Mouse (Mus musculus) G1E (cell line): ENCODE results near the gene Itga9. TPM values are rescaled to one million over a fixed set of nuclear protein-coding genes. Genes with fewer than 3 reads are reported as not detected.

ENCODE experiments used
- ATAC-seq: 2 replicates; pipeline ENCODE4 v1.8.0; 2016; ENCODE audit warnings: mild to moderate bottlenecking; ENCODE audit not compliant: insufficient number of reproducible peaks, poor library complexity, low FRiP score, severe bottlenecking; ENCODE audit errors: extremely low read depth
- DNase-seq: peaks from one replicate; pipeline ENCODE4 v3.0.0; 2012; ENCODE audit warnings: low spot score
- H3K27me3 ChIP-seq: 2 replicates; pipeline ENCODE4 v1.6.1; 2012; ENCODE audit warnings: mild to moderate bottlenecking, low read length, inconsistent platforms; ENCODE audit not compliant: insufficient read depth
- H3K36me3 ChIP-seq: replicated peaks from 2 replicates; pipeline ENCODE3; 2012; ENCODE audit warnings: mild to moderate bottlenecking, inconsistent platforms
- H3K4me1 ChIP-seq: 2 replicates; pipeline ENCODE4 v1.6.1; 2012; ENCODE audit warnings: low read depth, low read length, inconsistent platforms, mixed read lengths; ENCODE audit not compliant: insufficient read depth
- H3K4me3 ChIP-seq: 2 replicates; pipeline ENCODE4 v1.5.1; 2012; ENCODE audit warnings: low read depth, mild to moderate bottlenecking, inconsistent platforms, low read length, moderate library complexity, mixed read lengths
- H3K9me3 ChIP-seq: replicated peaks from 2 replicates; pipeline ENCODE4 v1.6.1; 2012; ENCODE audit warnings: inconsistent platforms
- CTCF ChIP-seq: IDR thresholded peaks from 2 replicates; pipeline ENCODE4 v1.5.1; 2012; ENCODE audit warnings: low read depth, low read length, inconsistent platforms, mixed read lengths
- GATA1 ChIP-seq: IDR thresholded peaks from 2 replicates; pipeline ENCODE4 v1.6.1; 2012; ENCODE audit warnings: borderline replicate concordance, low read length, inconsistent platforms, mixed read lengths
- GATA2 ChIP-seq: IDR thresholded peaks from 2 replicates; pipeline ENCODE4 v1.6.1; 2012; ENCODE audit warnings: low read depth, low read length, inconsistent platforms, borderline replicate concordance
- POLR2AphosphoS5 ChIP-seq: IDR thresholded peaks from 2 replicates; pipeline ENCODE4 v1.6.1; 2012; ENCODE audit warnings: low read depth, low read length, inconsistent platforms; ENCODE audit not compliant: insufficient replicate concordance
- TAL1 ChIP-seq: conservative IDR thresholded peaks from 2 replicates; pipeline ENCODE4 v1.6.1; 2012; ENCODE audit warnings: low read depth, low read length, inconsistent platforms, mixed read lengths
- polyA plus RNA-seq: library from polyadenylated mRNA; stranded (reverse); fragments of >175 nt; gene quantifications from 2 replicates; pipeline ENCODE4 v1.2.3, GENCODE M21; 2012
- total RNA-seq, 2 experiments: library from RNA; stranded (forward) in 1 of 2; stranded (reverse) in 1 of 2; fragments of 200-1000 nt in 1 of 2; fragments of >200 nt in 1 of 2; fragmentation: Nextera tagmentation in 1 of 2; gene quantifications; 2 replicates each; pipeline ENCODE4 v1.2.3; 2014 to 2017

Gene Itga9
- total and polyA plus RNA-seq, 3 experiments, result 0.11 TPM; not detected in 2

GRCm38 (mm10) chr9:118900677-118901076 lies 294.2 kb downstream of the Itga9 start:
- no peaks in the 10 kb centered on the region for H3K36me3 ChIP-seq
- DNase-seq, result no peak
- peaks cover 73% of the 10 kb centered on the region for H3K9me3 ChIP-seq
- TF ChIP-seq TAL1 (no peak), GATA1 (no peak)
- no peaks in the 10 kb centered on the region for H3K4me1 ChIP-seq
- H3K27me3 ChIP-seq, result no peaks in the 10 kb centered on the region
- H3K4me3 ChIP-seq, result no peak overlapping the region
- ATAC-seq, result no peak

DNA sequence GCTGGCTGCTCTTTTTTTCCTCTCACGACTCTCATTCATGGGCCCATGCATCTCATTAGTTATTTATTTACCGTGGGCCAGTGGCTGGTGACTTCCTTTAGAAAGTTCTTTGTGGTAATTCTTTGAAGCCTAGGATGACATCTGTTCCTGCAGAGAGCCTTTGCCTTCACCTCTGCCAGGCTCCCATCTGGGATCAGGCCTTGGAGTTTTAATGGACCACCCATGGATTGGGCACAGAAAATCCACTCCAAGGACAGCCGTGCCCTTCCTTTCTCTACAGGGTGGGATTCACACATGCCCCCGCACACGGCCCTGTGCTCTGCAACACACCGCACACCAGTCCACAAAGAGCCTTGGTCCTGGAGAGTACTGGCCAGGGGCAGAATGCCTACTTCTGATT lies 295.4 kb downstream of the Itga9 start:
- Histone ChIP-seq H3K4me3 (no peak overlapping the region), H3K36me3 (no peaks in the 10 kb centered on the region), H3K27me3 (no peaks in the 10 kb centered on the region), H3K9me3 (peaks cover 73% of the 10 kb centered on the region), H3K4me1 (no peaks in the 10 kb centered on the region)
- DNase-seq (no peak), ATAC-seq (no peak)
- no peak for TF ChIP-seq GATA2
- TF ChIP-seq CTCF, result no peak
- no peak for TF ChIP-seq GATA1
- TF ChIP-seq POLR2AphosphoS5, result no peak
- TF ChIP-seq TAL1, result no peak

- peaks cover 74% of the 10 kb centered on the region for H3K9me3 ChIP-seq
- H3K4me3 ChIP-seq, result no peak overlapping the region
- H3K36me3 ChIP-seq, result no peaks in the 10 kb centered on the region
- DNase-seq, result no peak
- no peak for ATAC-seq
- H3K27me3 ChIP-seq, result no peaks in the 10 kb centered on the region
- no peaks in the 10 kb centered on the region for H3K4me1 ChIP-seq
- no peak for TF ChIP-seq TAL1
- no peak for TF ChIP-seq CTCF
- TF ChIP-seq POLR2AphosphoS5, result no peak
- no peak for TF ChIP-seq GATA2
- TF ChIP-seq GATA1, result no peak
These were observed 301.6 kb downstream of the Itga9 start for GRCm38 (mm10) chr9:118907934-118908620.

DNA sequence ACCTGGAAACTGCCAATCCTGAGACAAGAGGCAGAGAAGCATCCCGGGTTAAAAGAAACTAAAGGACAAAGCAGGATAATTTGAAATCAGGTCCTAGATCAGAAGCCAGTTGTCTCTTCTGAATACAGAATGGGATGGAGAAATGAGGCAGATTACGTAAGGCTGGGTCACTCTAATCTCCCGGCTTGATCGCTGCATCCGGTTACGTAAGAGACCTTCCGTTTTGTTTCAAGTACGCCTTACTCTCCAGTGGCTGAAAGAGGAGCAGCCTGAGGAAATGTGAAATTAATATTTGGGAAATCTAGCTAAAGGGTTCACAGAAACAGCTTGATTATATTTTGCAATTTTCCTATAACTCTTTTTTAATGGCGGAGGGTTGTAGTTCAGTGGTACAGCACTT lies 306.6 kb downstream of the Itga9 start:
- H3K27me3 ChIP-seq, result no peaks in the 10 kb centered on the region
- H3K36me3 ChIP-seq, result no peaks in the 10 kb centered on the region
- H3K9me3 ChIP-seq, result peaks cover 68% of the 10 kb centered on the region
- ATAC-seq (no peak), DNase-seq (no peak)
- no peaks in the 10 kb centered on the region for H3K4me1 ChIP-seq
- no peak overlapping the region for H3K4me3 ChIP-seq
- TF ChIP-seq POLR2AphosphoS5, result no peak
- no peak for TF ChIP-seq CTCF
- no peak for TF ChIP-seq GATA2
- no peak for TF ChIP-seq GATA1
- no peak for TF ChIP-seq TAL1

GRCm38 (mm10) chr9:118913613-118914012 lies 307.1 kb downstream of the Itga9 start:
- no peaks in the 10 kb centered on the region for H3K36me3 ChIP-seq
- no peak overlapping the region for H3K4me3 ChIP-seq
- no peak for ATAC-seq
- TF ChIP-seq CTCF (no peak), POLR2AphosphoS5 (no peak), GATA2 (no peak), TAL1 (no peak), GATA1 (no peak)
- H3K4me1 ChIP-seq, result no peaks in the 10 kb centered on the region
- H3K9me3 ChIP-seq, result peaks cover 67% of the 10 kb centered on the region
- no peaks in the 10 kb centered on the region for H3K27me3 ChIP-seq
- no peak for DNase-seq

DNA sequence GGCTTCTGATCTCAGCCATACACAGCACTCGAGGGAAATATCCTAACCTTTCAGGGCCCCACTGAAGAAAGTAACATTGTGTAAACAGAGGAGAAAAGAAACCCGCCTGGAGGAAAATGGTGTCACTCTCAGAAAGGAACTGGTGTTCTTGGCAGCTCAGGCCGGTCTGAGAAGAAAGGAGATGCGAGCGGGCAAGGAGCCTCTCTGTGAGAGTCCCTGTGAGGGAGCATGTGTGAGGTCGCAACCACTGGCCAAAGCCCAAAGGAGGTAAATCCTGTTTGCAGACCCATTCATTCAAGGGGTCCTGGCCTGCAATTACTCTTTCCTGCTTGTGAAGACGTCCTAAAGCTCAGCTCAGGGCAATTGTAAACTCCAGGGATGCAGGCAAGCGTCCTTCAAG lies 308.1 kb downstream of the Itga9 start:
- ATAC-seq, result no peak
- no peaks in the 10 kb centered on the region for H3K4me1 ChIP-seq
- H3K4me3 ChIP-seq, result no peak overlapping the region
- no peak for DNase-seq
- H3K27me3 ChIP-seq, result no peaks in the 10 kb centered on the region
- H3K36me3 ChIP-seq, result no peaks in the 10 kb centered on the region
- TF ChIP-seq GATA1 (no peak), GATA2 (no peak), TAL1 (no peak), CTCF (no peak), POLR2AphosphoS5 (no peak)
- H3K9me3 ChIP-seq, result peaks cover 69% of the 10 kb centered on the region

- no peak overlapping the region for H3K4me3 ChIP-seq
- H3K27me3 ChIP-seq, result no peaks in the 10 kb centered on the region
- DNase-seq, result no peak
- H3K9me3 ChIP-seq, result peaks cover 72% of the 10 kb centered on the region
- no peak for TF ChIP-seq TAL1
- TF ChIP-seq POLR2AphosphoS5, result no peak
- no peak for TF ChIP-seq CTCF
- TF ChIP-seq GATA2, result no peak
- TF ChIP-seq GATA1, result no peak
- H3K36me3 ChIP-seq, result no peaks in the 10 kb centered on the region
- no peaks in the 10 kb centered on the region for H3K4me1 ChIP-seq
- no peak for ATAC-seq
These were observed 308.8 kb downstream of the Itga9 start for GRCm38 (mm10) chr9:118915290-118915689.
